Mouse (Mus musculus): Measurements from ENCODE around the gene Cd3g. TPM values are rescaled to one million over a fixed set of nuclear protein-coding genes. Genes with fewer than 3 reads are reported as not detected.

Gene Cd3g
- polyA plus RNA-seq (2015; fragmentation: Nextera tagmentation; extraction: Ambion mirVana), result not detected in 2 replicates

- Histone ChIP-seq H3K36me3 (ENCODE audit: insufficient read depth, low read length) (no peaks in the 10 kb centered on the region), H3K4me3 (ENCODE audit: low read length) (no peak within 1 kb of the TSS), H3K9ac (replicated peaks; ENCODE audit: low read length) (no peak within 1 kb of the TSS), H3K27me3 (ENCODE audit: insufficient read depth, low read length) (peaks cover 3% of the 10 kb centered on the region; the same call in 1 of the 2 replicates), H3K4me1 (ENCODE audit: insufficient read depth, low read length) (no peaks in the 10 kb centered on the region), H3K27ac (ENCODE audit: low read length) (no peak within 1 kb of the TSS), H3K9me3 (ENCODE audit: low read length) (no peaks in the 10 kb centered on the region), H3K4me2 (replicated peaks; ENCODE audit: low read depth, low read length) (no peak within 1 kb of the TSS)
- 72% methylated on average over 3 of the region's 3 CpGs for WGBS
- no peak for ATAC-seq (ENCODE audit: low FRiP score, low TSS enrichment)
Measured at GRCm38 (mm10) chr9:44980242-44980641, at the start of gene Cd3g. Gene Cd3g, minus strand, starts transcription at chr9:44980431.

- no peaks in the 10 kb centered on the region for H3K9me3 ChIP-seq (ENCODE audit: low read length)
- peaks cover 3% of the 10 kb centered on the region; the same call in 1 of the 2 replicates for H3K27me3 ChIP-seq (ENCODE audit: insufficient read depth, low read length)
- no peak overlapping the region for H3K4me2 ChIP-seq (replicated peaks; ENCODE audit: low read depth, low read length)
- H3K9ac ChIP-seq (replicated peaks; ENCODE audit: low read length), result no peak overlapping the region
- no peak overlapping the region for H3K27ac ChIP-seq (ENCODE audit: low read length)
- ATAC-seq (ENCODE audit: low FRiP score, low TSS enrichment), result no peak
- no peaks in the 10 kb centered on the region for H3K36me3 ChIP-seq (ENCODE audit: insufficient read depth, low read length)
- 0 out of 2 replicates have a peak, but pooled peaks cover 3% of the 10 kb centered on the region for H3K4me1 ChIP-seq (ENCODE audit: insufficient read depth, low read length)
- 72% methylated on average over 8 of the region's 8 CpGs for WGBS
- H3K4me3 ChIP-seq (ENCODE audit: low read length), result no peak overlapping the region
Measured at GRCm38 (mm10) chr9:45027376-45027775, 47.1 kb upstream of the Cd3g start.

DNA sequence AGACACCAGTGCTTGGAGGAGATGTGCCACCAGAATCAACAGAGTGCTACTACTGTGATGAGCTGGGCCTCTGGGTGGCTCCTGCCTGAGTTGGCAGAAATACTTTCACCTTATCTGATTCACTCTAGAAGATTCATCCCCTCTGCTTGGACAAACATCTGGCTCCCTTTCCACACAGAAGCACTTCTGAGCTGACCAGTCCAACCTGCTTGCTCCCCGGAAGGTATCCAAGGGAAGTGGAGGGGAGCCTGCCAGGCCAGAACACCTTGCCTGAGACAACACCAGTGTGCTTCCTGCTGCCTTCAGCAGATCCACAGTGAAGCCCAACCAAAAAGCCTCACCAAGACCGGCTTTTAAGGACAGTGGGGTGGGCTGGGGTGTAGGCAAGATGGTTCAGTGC is 44.0 kb upstream of the Cd3g start:
- WGBS, result 86% methylated on average over 2 of the region's 2 CpGs
- no peaks in the 10 kb centered on the region for H3K27me3 ChIP-seq (ENCODE audit: insufficient read depth, low read length)
- H3K4me2 ChIP-seq (replicated peaks; ENCODE audit: low read depth, low read length), result no peak overlapping the region
- H3K4me3 ChIP-seq (ENCODE audit: low read length), result no peak overlapping the region
- H3K36me3 ChIP-seq (ENCODE audit: insufficient read depth, low read length), result no peaks in the 10 kb centered on the region
- no peak overlapping the region for H3K9ac ChIP-seq (replicated peaks; ENCODE audit: low read length)
- H3K9me3 ChIP-seq (ENCODE audit: low read length), result no peaks in the 10 kb centered on the region
- H3K4me1 ChIP-seq (ENCODE audit: insufficient read depth, low read length), result 0 out of 2 replicates have a peak, but pooled peaks cover 1% of the 10 kb centered on the region
- no peak for ATAC-seq (ENCODE audit: low FRiP score, low TSS enrichment)
- no peak overlapping the region for H3K27ac ChIP-seq (ENCODE audit: low read length)

DNA sequence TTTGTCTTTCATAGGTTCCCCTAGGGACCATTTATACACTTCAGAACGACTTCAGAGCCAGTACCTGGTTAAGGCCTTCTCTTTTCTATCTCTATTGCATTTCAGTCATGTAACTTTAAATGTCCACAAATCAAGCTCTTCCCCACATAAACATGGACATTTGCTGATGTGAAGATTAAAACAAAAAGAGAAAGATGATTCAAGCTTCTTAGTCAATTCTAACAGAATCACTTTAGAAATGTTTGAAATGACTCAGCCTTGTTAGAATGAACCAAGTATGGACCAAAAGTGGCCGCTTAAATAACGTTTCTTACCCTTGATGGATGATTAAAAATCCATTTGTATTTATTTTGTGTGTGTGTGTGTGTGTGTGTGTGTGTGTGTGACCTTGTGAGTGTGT is 43.4 kb upstream of the Cd3g start:
- 57% methylated on average over 3 of the region's 3 CpGs for WGBS
- no peaks in the 10 kb centered on the region for H3K9me3 ChIP-seq (ENCODE audit: low read length)
- no peaks in the 10 kb centered on the region for H3K27me3 ChIP-seq (ENCODE audit: insufficient read depth, low read length)
- no peak overlapping the region for H3K27ac ChIP-seq (ENCODE audit: low read length)
- no peaks in the 10 kb centered on the region for H3K36me3 ChIP-seq (ENCODE audit: insufficient read depth, low read length)
- H3K4me3 ChIP-seq (ENCODE audit: low read length), result no peak overlapping the region
- H3K9ac ChIP-seq (replicated peaks; ENCODE audit: low read length), result no peak overlapping the region
- no peak overlapping the region for H3K4me2 ChIP-seq (replicated peaks; ENCODE audit: low read depth, low read length)
- ATAC-seq (ENCODE audit: low FRiP score, low TSS enrichment), result no peak
- no peaks in the 10 kb centered on the region for H3K4me1 ChIP-seq (ENCODE audit: insufficient read depth, low read length)

DNA sequence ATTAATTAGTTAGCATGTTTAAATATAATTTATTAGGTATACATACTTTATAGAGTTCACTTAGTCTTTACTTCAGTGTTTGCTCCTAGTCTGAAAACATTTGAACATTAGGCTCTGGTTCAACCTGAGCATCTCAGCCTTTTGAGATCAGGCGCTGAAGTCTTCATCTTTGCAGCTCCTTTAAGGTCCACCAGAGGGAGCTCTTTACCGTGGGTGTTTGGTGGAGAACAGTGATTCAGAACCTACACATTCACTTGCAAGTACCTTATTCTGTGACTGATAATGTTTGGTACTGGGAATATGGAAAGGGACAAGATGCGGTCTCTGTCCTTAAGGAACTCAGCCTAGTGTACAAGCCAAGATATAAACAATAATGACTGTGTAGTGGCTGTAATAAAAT is 42.6 kb upstream of the Cd3g start:
- Histone ChIP-seq H3K27ac (ENCODE audit: low read length) (no peak overlapping the region), H3K4me1 (ENCODE audit: insufficient read depth, low read length) (no peaks in the 10 kb centered on the region), H3K9ac (replicated peaks; ENCODE audit: low read length) (no peak overlapping the region), H3K4me3 (ENCODE audit: low read length) (no peak overlapping the region), H3K36me3 (ENCODE audit: insufficient read depth, low read length) (no peaks in the 10 kb centered on the region), H3K27me3 (ENCODE audit: insufficient read depth, low read length) (no peaks in the 10 kb centered on the region), H3K9me3 (ENCODE audit: low read length) (no peaks in the 10 kb centered on the region), H3K4me2 (replicated peaks; ENCODE audit: low read depth, low read length) (no peak overlapping the region)
- 12% methylated on average over 3 of the region's 3 CpGs for WGBS
- no peak for ATAC-seq (ENCODE audit: low FRiP score, low TSS enrichment)

DNA sequence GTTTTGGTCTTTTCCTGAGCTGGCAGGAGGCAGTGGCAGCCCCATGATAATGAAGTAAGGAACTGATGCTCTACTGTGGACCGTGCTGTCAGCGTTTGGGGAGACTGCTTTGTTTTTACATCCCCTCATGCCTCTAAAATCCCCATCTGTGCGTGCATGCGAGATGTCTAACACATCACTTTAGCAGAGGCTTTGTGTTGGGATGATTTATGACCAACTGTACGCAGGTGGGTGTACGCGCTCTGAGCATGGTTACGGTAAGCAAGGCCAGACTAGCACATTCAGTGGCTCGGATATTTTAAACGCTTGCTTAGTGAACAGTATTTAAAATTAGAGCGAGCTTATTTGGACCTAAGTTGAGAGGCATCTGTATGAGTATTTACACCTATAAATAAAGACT is 37.8 kb upstream of the Cd3g start:
- ATAC-seq (ENCODE audit: low FRiP score, low TSS enrichment), result no peak
- H3K4me3 ChIP-seq (ENCODE audit: low read length), result no peak overlapping the region
- no peaks in the 10 kb centered on the region for H3K4me1 ChIP-seq (ENCODE audit: insufficient read depth, low read length)
- H3K9ac ChIP-seq (replicated peaks; ENCODE audit: low read length), result no peak overlapping the region
- WGBS, result 73% methylated on average over 11 of the region's 11 CpGs
- H3K36me3 ChIP-seq (ENCODE audit: insufficient read depth, low read length), result no peaks in the 10 kb centered on the region
- no peaks in the 10 kb centered on the region for H3K9me3 ChIP-seq (ENCODE audit: low read length)
- no peak overlapping the region for H3K4me2 ChIP-seq (replicated peaks; ENCODE audit: low read depth, low read length)
- no peak overlapping the region for H3K27ac ChIP-seq (ENCODE audit: low read length)
- H3K27me3 ChIP-seq (ENCODE audit: insufficient read depth, low read length), result no peaks in the 10 kb centered on the region

- Histone ChIP-seq H3K27me3 (ENCODE audit: insufficient read depth, low read length) (no peaks in the 10 kb centered on the region), H3K4me3 (ENCODE audit: low read length) (no peak overlapping the region), H3K4me1 (ENCODE audit: insufficient read depth, low read length) (no peaks in the 10 kb centered on the region), H3K36me3 (ENCODE audit: insufficient read depth, low read length) (no peaks in the 10 kb centered on the region), H3K9ac (replicated peaks; ENCODE audit: low read length) (no peak overlapping the region), H3K27ac (ENCODE audit: low read length) (no peak overlapping the region), H3K9me3 (ENCODE audit: low read length) (no peaks in the 10 kb centered on the region), H3K4me2 (replicated peaks; ENCODE audit: low read depth, low read length) (no peak overlapping the region)
- 42% methylated on average over 3 of the region's 3 CpGs for WGBS
- no peak for ATAC-seq (ENCODE audit: low FRiP score, low TSS enrichment)
Measured at GRCm38 (mm10) chr9:45015841-45016240, 35.6 kb upstream of the Cd3g start.

DNA sequence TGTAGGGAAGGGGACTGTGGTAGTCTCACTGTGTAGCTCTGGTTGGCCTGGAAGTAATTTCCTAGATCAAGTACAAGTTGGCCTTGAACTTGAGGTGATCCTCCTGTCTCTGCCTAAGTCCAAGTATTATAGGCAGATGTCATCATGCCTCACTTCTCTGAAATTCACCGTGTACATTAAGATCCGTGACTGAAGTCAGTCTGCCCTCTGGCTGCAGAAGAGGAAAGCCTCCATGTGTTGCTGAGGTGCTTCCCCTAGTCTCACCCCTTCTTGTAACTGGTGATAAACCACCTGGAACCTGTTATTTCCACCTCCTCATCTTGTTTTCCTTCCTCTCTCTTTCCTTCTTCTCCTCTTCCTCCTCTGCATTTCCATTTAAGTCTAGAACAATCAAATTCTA is 34.6 kb upstream of the Cd3g start:
- H3K27me3 ChIP-seq (ENCODE audit: insufficient read depth, low read length), result no peaks in the 10 kb centered on the region
- 47% methylated on average over 2 of the region's 2 CpGs for WGBS
- H3K4me3 ChIP-seq (ENCODE audit: low read length), result no peak overlapping the region
- no peaks in the 10 kb centered on the region for H3K9me3 ChIP-seq (ENCODE audit: low read length)
- no peak overlapping the region for H3K4me2 ChIP-seq (replicated peaks; ENCODE audit: low read depth, low read length)
- H3K36me3 ChIP-seq (ENCODE audit: insufficient read depth, low read length), result no peaks in the 10 kb centered on the region
- H3K9ac ChIP-seq (replicated peaks; ENCODE audit: low read length), result no peak overlapping the region
- ATAC-seq (ENCODE audit: low FRiP score, low TSS enrichment), result no peak
- no peak overlapping the region for H3K27ac ChIP-seq (ENCODE audit: low read length)
- H3K4me1 ChIP-seq (ENCODE audit: insufficient read depth, low read length), result no peaks in the 10 kb centered on the region

DNA sequence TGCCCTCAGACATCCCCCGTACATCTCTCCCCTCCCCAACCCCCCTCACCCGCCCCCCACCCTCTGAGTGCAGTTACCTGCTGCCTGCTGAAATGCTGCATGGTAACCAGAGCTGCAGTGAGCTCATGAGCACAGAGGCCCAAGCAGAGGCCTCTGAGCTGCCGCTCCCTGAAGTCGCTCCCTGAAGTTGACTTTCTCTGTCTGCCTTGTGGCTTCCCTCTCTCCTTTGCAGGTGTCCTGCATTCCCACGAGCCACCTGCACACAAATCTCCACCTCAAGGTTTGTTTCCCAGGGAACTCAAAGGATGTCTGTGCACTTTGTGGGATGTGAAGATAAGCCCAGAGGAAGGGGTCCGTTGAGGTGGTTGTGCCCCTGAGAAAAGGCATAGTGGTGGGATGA is 31.1 kb upstream of the Cd3g start:
- no peak overlapping the region for H3K9ac ChIP-seq (replicated peaks; ENCODE audit: low read length)
- H3K4me2 ChIP-seq (replicated peaks; ENCODE audit: low read depth, low read length), result no peak overlapping the region
- ATAC-seq (ENCODE audit: low FRiP score, low TSS enrichment), result no peak
- H3K36me3 ChIP-seq (ENCODE audit: insufficient read depth, low read length), result no peaks in the 10 kb centered on the region
- no peak overlapping the region for H3K27ac ChIP-seq (ENCODE audit: low read length)
- H3K9me3 ChIP-seq (ENCODE audit: low read length), result no peaks in the 10 kb centered on the region
- WGBS, result 39% methylated on average over 6 of the region's 6 CpGs
- H3K27me3 ChIP-seq (ENCODE audit: insufficient read depth, low read length), result no peaks in the 10 kb centered on the region
- H3K4me1 ChIP-seq (ENCODE audit: insufficient read depth, low read length), result no peaks in the 10 kb centered on the region
- no peak overlapping the region for H3K4me3 ChIP-seq (ENCODE audit: low read length)

DNA sequence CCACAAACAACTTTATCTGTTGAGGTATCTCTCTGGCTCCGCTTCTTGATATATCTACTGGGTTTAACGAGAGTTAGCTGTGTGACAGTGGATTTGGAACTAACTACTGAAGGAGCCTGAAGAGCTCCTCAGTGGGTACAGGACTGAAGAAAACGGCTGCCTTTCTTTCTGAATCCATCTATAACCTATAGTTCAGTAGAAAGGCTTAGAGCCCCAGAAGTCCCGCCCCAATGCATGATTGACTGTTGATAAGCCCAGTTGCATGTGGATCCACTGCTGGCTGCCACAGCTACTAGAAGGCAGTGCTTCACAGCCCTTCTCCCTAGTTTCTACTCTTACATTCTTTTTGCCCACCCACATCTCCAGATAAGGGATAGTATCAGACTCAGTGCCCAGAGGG is 30.2 kb upstream of the Cd3g start:
- ATAC-seq (ENCODE audit: low FRiP score, low TSS enrichment), result no peak
- 69% methylated on average over 4 of the region's 4 CpGs for WGBS

More for the DNA sequence above, 30.2 kb upstream of the Cd3g start:
- Histone ChIP-seq H3K9me3 (ENCODE audit: low read length) (no peaks in the 10 kb centered on the region), H3K27me3 (ENCODE audit: insufficient read depth, low read length) (no peaks in the 10 kb centered on the region), H3K27ac (ENCODE audit: low read length) (no peak overlapping the region), H3K4me2 (replicated peaks; ENCODE audit: low read depth, low read length) (no peak overlapping the region), H3K36me3 (ENCODE audit: insufficient read depth, low read length) (no peaks in the 10 kb centered on the region), H3K4me1 (ENCODE audit: insufficient read depth, low read length) (no peaks in the 10 kb centered on the region), H3K4me3 (ENCODE audit: low read length) (no peak overlapping the region), H3K9ac (replicated peaks; ENCODE audit: low read length) (no peak overlapping the region)
